Mouse (Mus musculus) forebrain, embryonic 11.5 days (tissue): ENCODE data around the gene Gm8251. TPM values are rescaled to one million over a fixed set of nuclear protein-coding genes. Genes with fewer than 3 reads are reported as not detected.

Experiments
- polyA plus RNA-seq: library from polyadenylated mRNA; unstranded; fragments of >200 nt; fragmentation: Nextera tagmentation; extraction: Ambion mirVana; gene quantifications from 2 replicates; pipeline ENCODE4 v1.2.1, GENCODE M21; 2014

Gene Gm8251
- polyA plus RNA-seq, 1 experiment from 2014 or later: 0.28 TPM

Other genes with a start within 250 kb of the Gm8251 start
- 21.1 and 22.0 TPM in 2 replicates for gene Uxs1, start 234.1 kb downstream of the Gm8251 start, polyA plus RNA-seq
- 70.1 and 70.2 TPM in 2 replicates for gene Tpp2, start 128.3 kb downstream of the Gm8251 start, polyA plus RNA-seq
- gene Mettl21c, start 41.9 kb downstream of the Gm8251 start, polyA plus RNA-seq: 0.85 and 0.86 TPM in 2 replicates
- gene Tex30, start 40.5 kb upstream of the Gm8251 start, polyA plus RNA-seq: 116 and 123 TPM in 2 replicates
- gene Kdelc1, start 56.9 kb upstream of the Gm8251 start, polyA plus RNA-seq: 62.0 and 63.5 TPM in 2 replicates
- gene Bivm, start 57.0 kb upstream of the Gm8251 start, polyA plus RNA-seq: 27.6 and 32.1 TPM in 2 replicates
- 36.0 and 40.9 TPM in 2 replicates for gene Ercc5, start 85.8 kb upstream of the Gm8251 start, polyA plus RNA-seq
- gene Mettl21e, start 157.0 kb upstream of the Gm8251 start, polyA plus RNA-seq: not detected in 2 replicates